Mouse (Mus musculus): ENCODE data around the gene Slu7.
A peak's percentile ranks its signal among the peaks of the same experiment; 100 is the strongest.

Gene Slu7

DNA sequence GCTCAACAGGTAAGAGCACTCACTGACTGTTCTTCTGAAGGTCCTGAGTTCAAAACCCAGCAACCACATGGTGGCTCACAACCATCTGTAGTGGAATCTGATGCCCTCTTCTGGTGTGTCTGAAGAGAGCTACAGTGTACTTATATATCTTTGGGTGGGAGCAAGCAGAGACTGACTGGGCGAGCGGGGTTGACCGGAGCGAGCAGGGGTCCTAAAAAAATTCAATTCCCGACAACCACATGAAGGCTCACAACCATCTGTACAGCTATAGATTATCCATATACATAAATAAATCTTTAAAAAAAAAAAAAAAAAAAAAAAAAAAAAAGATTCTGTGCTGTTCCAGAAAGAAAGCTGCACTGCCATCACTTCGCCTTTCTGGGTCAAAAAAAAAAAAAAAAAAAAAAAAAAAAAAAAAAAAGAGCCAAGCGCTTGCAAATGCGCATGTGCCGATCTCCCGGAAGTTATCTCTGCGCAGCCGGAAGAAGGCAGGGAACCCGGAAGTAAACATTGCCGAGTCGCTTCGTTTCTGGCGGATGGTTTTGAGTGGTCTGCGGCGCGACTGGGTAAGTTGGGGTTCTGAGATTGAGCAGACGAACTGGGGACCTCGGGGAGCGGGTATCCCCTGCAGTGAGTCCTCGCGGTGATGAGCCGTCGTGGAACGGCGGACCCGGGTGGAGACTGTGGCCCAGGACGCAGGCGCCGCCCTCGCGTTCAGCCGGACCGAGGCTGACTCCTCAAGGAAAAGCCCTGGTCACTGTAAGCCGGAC is at the start of gene Slu7:
TSS of gene Slu7 (plus strand) at position 491 of the 770 bp plus-strand sequence.
- DNase-seq: peak; percentile 88

DNA sequence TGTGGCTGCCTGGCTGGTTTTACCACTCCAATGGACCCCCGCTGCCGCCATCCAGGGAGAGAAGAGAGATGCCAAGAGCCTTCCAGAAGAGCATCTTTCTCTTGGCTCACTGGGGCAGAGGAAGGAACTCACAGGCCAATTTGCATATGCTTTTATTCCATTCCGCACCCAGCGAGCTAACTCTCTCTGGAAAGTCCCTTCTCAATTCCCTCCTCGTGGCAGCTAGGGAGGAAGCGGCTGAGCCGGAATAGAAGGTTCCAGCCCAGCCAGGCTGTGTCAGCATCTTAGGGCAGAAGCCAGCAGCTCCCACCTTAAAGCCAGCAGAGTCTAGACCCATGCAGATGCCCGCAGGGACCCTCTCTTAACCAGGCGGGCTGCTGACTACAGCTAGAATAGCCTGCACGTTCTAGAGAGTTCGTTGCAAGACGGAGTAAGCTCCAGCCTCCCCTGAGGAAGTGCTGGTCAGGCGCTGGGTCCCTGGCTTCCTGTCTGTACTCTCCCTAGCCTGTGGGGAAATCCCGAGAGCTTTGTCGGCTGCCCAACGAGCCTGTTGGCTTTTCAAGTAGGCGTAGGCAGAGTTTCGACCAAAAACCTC is 48.4 kb upstream of the Slu7 start:
- DNase-seq: peak; percentile 72

GRCm38 (mm10) chr11:43385716-43386115 is 47.8 kb upstream of the Slu7 start:
- DNase-seq: peak; percentile 54

DNA sequence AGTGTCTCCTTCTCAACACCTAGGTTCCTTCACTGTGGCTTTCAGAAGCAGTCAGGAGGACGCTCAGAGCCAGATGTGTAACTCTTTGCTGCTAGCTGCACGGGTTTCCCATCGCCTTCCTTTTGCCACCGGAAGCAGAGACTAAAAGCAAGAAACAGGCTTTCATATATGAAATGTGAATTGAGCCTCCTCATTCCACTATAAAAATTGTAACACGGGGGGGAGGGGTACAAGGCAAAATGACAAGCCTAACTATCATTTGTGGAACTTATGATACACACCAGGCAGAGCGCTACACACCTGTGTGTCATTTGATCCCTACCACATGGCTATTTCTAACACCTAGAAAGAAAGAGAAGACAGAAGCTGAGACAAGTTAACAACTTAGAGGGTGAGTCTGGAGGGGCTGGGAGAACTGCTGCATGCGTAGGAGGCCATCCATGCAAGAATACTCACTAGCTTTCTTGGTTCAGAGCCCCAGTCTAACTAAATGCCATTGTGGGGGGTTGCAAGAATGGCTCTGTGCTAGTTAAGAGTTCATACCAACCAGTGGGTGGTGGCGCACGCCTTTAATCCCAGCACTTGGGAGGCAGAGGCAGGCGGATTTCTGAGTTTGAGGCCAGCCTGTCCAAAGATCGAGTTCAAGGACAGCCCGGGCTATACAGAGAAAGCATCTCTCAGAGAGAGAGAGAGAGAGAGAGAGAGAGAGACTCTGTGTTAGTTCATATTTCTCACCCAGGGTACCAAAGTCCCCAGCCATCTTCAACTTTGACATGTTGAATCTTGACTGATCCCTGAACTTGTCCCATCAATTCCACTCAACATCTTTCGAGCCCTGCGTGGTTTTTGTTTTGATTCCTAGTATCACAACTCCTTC is 46.3 kb upstream of the Slu7 start:
- no peak for DNase-seq

GRCm38 (mm10) chr11:43388122-43389097 is 45.1 kb upstream of the Slu7 start:
- DNase-seq: no peak

DNA sequence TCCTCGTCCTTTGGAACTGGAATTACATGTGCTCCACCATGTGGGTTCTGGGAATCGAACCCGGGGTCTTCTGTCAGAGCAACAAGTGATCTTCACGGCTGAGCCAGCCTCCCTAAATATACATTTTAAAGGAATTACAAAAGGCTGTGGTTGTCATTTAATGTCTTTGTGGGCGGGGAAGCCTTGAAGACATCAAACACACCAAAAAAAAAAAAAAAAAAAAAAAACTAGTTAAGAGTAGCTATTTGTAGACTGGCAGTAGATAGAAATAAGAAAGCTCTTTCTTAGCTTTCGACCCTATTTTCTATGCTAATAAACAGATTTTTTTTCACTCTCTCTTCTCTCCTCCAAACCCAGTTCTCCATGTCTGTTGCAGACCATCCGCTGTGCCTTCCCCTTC is 44.4 kb upstream of the Slu7 start:
- no peak for DNase-seq

DNA sequence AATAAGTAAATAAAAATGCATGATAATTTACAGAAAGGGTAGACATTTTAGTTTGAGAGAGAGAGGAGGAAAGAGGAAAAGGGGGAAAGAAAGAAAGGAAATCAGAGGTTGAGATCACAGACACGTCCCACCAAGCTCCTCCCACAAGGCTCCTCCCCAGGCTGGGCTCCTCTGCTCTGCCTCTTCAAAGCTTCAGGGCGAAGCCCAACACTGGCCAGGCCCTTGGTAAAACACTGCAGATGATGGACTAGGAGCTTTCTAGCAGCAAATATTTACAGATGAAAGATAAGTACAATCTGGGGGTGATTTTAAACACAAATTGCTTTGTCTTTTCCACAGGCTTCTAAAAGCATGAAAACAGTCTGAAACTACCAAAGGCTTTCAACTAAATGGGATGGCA is 40.8 kb upstream of the Slu7 start:
- DNase-seq: no peak

- DNase-seq: no peak
These were observed 40.2 kb upstream of the Slu7 start for GRCm38 (mm10) chr11:43393325-43393724.

- DNase-seq: no peak
These were observed 38.2 kb upstream of the Slu7 start for GRCm38 (mm10) chr11:43395073-43395948.

- no peak for DNase-seq
These were observed 37.3 kb upstream of the Slu7 start for GRCm38 (mm10) chr11:43396246-43396645.

DNA sequence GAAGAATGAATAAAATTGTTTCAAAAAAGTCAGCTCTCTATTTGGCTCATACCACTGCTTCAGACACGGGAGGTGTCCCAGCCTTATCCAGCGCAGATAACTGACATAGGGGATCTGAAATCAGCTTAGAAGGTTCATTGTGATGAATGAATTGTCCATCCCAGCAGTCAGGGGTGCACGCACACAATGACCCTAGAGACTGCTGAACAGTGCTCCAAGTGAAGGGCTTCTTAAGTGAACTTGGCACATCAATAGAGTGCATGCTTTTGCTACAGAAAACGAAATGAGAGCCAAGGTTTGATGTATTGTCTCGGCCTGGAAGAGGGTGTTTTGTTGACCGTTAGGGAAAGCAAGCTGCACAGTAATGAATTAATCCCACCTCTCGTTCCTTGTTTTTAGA is 36.9 kb upstream of the Slu7 start:
- DNase-seq: no peak

DNA sequence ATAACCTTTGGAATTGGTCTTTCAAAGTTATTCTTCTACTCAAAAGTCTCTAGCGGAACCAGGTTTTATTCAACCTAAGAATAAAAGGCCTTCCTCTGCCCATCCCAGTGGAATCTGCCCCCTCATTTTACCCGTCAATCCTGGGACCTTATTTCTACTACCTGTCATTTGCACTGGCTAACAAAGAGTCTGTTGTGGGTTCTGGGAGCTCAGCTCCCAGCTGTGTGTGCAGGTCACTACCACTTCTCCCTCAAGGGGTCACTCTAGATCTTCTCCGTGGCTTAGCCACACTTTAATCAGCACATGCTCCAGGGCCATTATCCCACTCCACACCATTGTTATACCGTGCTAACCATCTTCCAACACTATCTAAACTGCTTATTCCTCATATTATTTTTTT is 34.2 kb upstream of the Slu7 start:
- peak; percentile 24 for DNase-seq

- DNase-seq: no peak
These were observed 33.4 kb upstream of the Slu7 start for GRCm38 (mm10) chr11:43400131-43400530.

GRCm38 (mm10) chr11:43404150-43404807 is 29.3 kb upstream of the Slu7 start:
- DNase-seq: no peak

GRCm38 (mm10) chr11:43408888-43409287 is 24.7 kb upstream of the Slu7 start:
- DNase-seq: no peak

DNA sequence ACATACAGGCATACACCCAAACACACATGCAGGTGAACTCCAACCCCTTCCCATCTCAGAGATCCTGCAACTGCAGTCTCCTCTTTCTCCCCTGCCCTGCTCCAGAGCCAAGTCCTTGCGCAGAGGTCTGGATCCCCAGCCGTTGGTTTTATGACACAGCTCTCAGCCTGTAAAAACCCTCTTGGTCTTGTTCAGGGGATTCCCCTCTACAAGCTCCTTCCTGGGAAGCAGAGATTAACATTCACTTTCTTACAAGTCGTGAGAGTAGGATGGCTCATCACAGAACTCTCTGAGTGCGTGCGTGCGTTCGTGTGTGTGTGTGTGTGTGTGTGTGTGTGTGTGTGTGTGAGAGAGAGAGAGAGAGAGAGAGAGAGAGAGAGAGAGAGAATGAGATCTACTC is 23.3 kb upstream of the Slu7 start:
- DNase-seq: no peak

DNA sequence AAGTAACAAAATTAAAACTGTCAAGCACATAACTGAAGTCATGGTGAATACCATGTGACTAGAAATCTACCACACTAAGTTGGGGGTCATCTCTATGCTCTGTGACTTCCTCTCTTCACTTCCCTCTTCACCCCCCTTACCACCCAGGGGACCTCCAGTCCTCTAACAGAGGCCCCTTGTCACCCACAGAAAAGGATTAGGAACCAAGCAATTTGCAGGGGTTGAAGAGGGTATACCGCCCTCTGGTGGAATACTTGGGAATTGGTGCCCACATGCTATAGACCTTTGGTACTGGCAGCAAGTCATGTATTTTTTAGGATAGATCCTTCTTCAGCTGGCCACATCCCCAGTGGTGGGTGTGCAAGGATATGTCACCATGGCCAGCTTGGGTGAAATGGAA is 22.1 kb upstream of the Slu7 start:
- peak; percentile 70 for DNase-seq

DNA sequence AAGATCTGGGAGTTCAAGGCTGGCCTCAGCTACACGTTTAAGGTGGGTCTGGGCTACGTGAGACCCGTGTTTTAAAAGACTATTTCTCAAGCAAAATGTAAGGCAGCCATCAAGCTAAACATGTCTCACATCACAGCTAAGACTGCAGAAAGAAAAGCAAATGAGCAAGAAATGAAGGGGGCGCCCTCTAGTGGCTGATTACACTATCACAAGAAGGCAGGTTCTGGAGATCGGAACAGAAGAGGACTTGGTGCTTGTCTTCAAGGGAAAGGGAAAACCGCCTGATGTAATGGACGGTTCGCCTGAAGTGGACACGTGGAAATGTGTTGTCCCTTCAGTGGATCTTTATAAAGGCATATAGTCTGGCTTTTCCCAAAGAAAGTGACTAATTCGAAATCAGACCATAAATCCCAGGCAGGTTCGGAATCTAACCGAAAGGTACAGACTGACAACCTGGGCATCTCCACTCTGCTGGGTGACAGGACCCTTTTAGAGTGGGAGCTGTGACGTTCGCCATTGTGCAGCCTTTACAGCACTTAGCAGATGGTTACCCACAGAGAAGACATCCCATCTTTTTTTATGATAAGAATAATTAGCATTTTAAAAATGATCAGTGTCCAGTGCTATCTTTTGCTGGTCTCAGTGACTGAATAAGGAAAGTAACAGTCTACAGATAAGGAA is 20.6 kb upstream of the Slu7 start:
- peak; percentile 78 for DNase-seq

GRCm38 (mm10) chr11:43417201-43417600 is 16.3 kb upstream of the Slu7 start:
- peak; percentile 19 for DNase-seq

GRCm38 (mm10) chr11:43424386-43424785 is 9.2 kb upstream of the Slu7 start:
- DNase-seq: no peak

Measured in embryo, embryonic 11 days (tissue).